Mouse (Mus musculus) hindbrain, embryonic 11.5 days (tissue): ENCODE measurements around the gene Prkrip1. TPM values are rescaled to one million over a fixed set of nuclear protein-coding genes. Genes with fewer than 3 reads are reported as not detected.

Experiments
- ATAC-seq: fragments of 200-750 bp; cut with Nextera tagmentation; 2 replicates; pipeline ENCODE4 v1.8.0; 2017; ENCODE audit warnings: mild to moderate bottlenecking, moderate TSS enrichment, moderate library complexity; ENCODE audit not compliant: low FRiP score
- DNase-seq: peaks from one replicate; pipeline ENCODE4 v3.0.0-alpha.2; 2015; ENCODE audit warnings: low spot score
- H3K27ac ChIP-seq: fragments of 300-500 bp; sonication (generic); 2 replicates; pipeline ENCODE4 v1.5.1; 2014; ENCODE audit warnings: mild to moderate bottlenecking, low read depth, low read length
- H3K27me3 ChIP-seq: fragments of 300-500 bp; sonication (generic); 2 replicates; pipeline ENCODE4 v1.6.1; 2014; ENCODE audit warnings: mild to moderate bottlenecking, low read length, moderate library complexity, mixed read lengths; ENCODE audit not compliant: control insufficient read depth, insufficient read depth
- H3K36me3 ChIP-seq: fragments of 300-500 bp; sonication (generic); 2 replicates; pipeline ENCODE4 v1.6.1; 2014; ENCODE audit warnings: mild to moderate bottlenecking, low read length, moderate library complexity, mixed read lengths; ENCODE audit not compliant: control insufficient read depth, insufficient read depth
- H3K4me1 ChIP-seq: fragments of 300-500 bp; sonication (generic); replicated peaks from 2 replicates; pipeline ENCODE4 v1.6.1; 2014; ENCODE audit warnings: low read length, mixed read lengths; ENCODE audit not compliant: control insufficient read depth, insufficient read depth
- H3K4me2 ChIP-seq: fragments of 300-500 bp; sonication (generic); replicated peaks from 2 replicates; pipeline ENCODE4 v1.6.1; 2014; ENCODE audit warnings: mild to moderate bottlenecking, low read depth, low read length
- H3K4me3 ChIP-seq: fragments of 300-500 bp; sonication (generic); 2 replicates; pipeline ENCODE4 v1.5.1; 2014; ENCODE audit warnings: low read depth, low read length
- H3K9ac ChIP-seq: fragments of 300-500 bp; sonication (generic); 2 replicates; pipeline ENCODE4 v1.6.1; 2014; ENCODE audit warnings: low read depth, low read length
- H3K9me3 ChIP-seq: fragments of 300-500 bp; sonication (generic); 2 replicates; pipeline ENCODE4 v1.6.1; 2016; ENCODE audit warnings: low read length; ENCODE audit not compliant: control insufficient read depth
- WGBS: fragments of 180-500 bp; shearing (Covaris S2); extraction: QIAGEN DNeasy Blood & Tissue Kit; methylation state at CpG from one replicate; pipeline ENCODE4 v1.1.7; 2014; 5-methylcytosine and 5-hydroxymethylcytosine counted together
- polyA plus RNA-seq: library from polyadenylated mRNA; unstranded; fragments of >200 nt; fragmentation: Nextera tagmentation; extraction: Ambion mirVana; gene quantifications from 2 replicates; pipeline ENCODE4 v1.2.1, GENCODE M21; 2014

The Prkrip1 gene
- polyA plus RNA-seq, 1 experiment from 2014 or later: 86.1 TPM

DNA sequence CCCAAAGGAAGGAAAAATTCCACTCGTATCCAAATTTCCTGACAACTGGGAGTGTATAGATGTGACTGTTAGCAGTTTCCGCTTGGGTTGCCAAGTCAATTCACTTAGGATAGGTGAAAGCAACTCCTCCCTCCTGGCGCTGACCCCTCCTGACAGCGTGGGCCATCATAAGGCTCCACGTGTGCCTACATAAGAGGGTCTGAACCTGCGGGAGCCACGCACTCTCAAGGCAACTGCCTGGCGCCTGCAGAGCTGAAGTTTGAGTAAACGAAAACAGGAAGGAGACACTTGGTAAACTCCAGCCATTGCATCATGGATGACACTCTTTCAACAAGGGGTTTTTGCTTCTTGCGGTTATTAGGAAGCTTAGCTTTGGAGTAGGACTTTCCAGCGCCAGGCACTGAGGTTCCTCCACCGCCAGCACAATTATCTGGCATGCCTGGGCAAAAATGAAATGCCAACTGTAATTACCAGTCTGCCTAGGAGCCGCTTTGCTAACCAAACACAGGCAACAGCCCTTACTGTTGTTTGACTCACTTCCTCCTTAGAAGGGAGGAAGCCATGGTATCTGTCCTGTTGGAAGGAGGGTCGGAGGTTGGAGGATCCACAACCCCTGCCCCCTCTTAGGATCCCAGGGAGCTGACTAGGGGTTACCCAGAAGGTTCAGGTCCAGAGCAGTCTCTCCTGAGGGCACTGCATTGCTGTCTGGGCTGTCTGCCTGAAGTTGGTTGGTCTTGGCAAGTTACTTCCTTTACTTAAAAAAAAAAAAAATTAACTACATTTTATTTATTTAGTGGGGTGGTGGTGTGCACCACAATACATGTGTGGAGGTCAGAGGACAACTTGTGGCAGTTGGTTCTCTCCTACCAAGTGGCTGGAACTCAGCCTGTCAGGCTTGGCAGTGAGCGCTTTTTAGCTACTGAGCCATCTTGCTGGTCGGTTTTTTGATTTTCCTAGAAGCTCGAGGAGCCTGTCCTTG is 27.1 kb downstream of the Prkrip1 start:
- WGBS: 43% methylated on average over 17 of the region's 17 CpGs
- H3K4me2 ChIP-seq: peak overlapping the region; percentile 82
- 0 out of 2 replicates have a peak, but pooled peaks cover 3% of the 10 kb centered on the region for H3K4me1 ChIP-seq
- no peak overlapping the region for H3K27ac ChIP-seq
- H3K4me3 ChIP-seq: peak overlapping the region; percentile 34
- no peaks in the 10 kb centered on the region for H3K36me3 ChIP-seq
- no peak for ATAC-seq
- no peak overlapping the region; the same call in 1 of the 2 replicates for H3K9ac ChIP-seq
- DNase-seq: no peak
- H3K9me3 ChIP-seq: no peaks in the 10 kb centered on the region
- no peaks in the 10 kb centered on the region; the same call in 1 of the 2 replicates for H3K27me3 ChIP-seq

DNA sequence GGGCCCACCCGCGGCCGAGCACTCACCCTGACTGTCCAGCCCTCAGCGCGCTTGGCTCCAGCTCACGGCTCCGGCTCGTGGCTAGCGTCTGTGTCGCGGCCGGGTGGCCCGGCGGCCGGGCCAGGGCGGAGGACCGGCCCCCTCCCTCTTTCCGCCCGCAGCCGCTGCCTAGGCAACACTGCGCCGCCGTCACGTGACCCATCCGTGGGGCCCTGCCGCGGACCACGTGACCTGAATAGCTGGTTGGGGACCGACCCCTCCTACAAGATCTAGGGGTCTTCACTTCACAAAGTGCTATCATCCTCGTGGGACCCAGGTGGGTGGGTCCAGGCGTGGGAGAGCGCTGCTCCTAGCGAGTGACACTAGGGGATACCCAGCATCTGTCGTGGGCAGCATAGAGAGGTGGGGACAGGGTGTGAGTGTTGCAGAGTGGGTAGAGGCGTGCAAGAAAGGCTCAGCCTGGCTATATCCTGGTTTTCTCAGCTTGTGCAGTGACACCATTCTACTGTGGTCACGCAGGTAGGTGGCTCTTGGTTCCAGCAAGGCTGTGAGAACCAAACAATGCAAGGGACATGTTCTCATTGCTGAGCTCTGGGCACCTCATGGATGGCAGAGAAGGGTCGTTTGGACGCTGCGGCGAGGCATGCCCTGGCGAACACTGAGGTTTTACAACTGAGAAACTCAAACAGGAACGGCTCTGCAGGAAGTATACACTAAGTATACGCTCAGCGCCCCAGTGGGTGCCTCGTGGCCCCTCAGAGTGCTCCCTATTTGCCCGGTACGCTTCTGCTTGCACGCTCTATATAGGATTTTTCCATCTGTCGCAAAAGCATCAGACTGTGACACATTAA is 28.0 kb downstream of the Prkrip1 start, which contains the start of gene Orai2:
TSS of gene Orai2 (minus strand) at position 202 of the 851 bp plus-strand sequence.
- 7% methylated on average over 45 of the region's 49 CpGs for WGBS

DNA sequence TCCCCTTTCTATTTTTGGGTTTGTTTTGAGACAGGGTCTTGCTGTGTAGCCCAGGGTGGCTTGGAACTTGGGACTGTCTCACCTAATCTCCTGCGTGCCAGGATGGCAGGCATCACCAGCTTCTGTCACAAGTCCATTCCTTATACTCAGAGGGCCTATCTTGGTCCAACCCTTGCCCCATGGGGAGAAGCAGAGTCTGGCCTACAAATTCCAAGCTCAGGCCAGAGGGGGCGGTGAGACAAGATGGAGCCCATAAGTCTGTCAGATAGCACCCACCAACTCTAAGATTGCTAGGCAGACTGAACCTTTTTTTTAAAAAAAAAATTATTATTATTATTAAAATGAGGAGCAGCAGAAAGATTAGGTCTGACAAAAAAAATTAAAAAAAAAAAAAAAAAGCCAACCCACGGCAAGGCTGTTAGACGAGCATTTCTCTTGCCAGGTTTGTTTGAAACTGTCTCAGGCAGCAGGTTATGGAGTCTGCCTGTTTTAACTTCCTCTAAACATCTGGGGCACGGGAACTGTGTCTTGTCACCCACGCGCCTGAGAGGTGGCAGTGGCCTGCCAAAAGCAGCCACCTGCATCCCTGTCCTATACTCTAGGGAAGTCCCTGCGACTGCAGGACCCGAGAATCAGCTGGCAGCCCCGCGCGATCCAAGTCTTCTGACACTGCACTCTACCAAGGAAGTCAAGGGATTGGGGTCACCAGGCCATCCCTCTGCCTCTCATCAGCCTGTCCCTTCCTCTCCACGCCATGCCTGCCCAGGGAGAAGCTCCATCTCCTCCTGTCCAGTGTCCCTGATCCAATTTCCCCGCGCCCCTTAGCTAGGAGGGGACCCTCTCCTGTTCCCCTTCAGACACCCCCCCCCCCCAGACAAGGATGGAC is 28.9 kb downstream of the Prkrip1 start:
- ATAC-seq (no peak), DNase-seq (peak; percentile 57)
- peak overlapping the region; percentile 34 for H3K4me3 ChIP-seq
- no peaks in the 10 kb centered on the region; the same call in 1 of the 2 replicates for H3K27me3 ChIP-seq
- H3K36me3 ChIP-seq: no peaks in the 10 kb centered on the region
- H3K4me2 ChIP-seq: peak overlapping the region; percentile 82
- H3K9ac ChIP-seq: peak overlapping the region; percentile 64
- 15% methylated on average over 15 of the region's 15 CpGs for WGBS
- peak overlapping the region; percentile 31; the same call in 1 of the 2 replicates for H3K27ac ChIP-seq
- H3K4me1 ChIP-seq: 0 out of 2 replicates have a peak, but pooled peaks cover 3% of the 10 kb centered on the region
- H3K9me3 ChIP-seq: no peaks in the 10 kb centered on the region

More for the DNA sequence above, 28.0 kb downstream of the Prkrip1 start, which contains the start of gene Orai2:
- DNase-seq (peak; percentile 90), ATAC-seq (peak; percentile 93)
- H3K4me1 ChIP-seq: 0 out of 2 replicates have a peak, but pooled peaks cover 3% of the 10 kb centered on the region
- peak within 1 kb of the TSS; percentile 64 for H3K9ac ChIP-seq
- H3K27ac ChIP-seq: peak within 1 kb of the TSS; percentile 31; the same call in 1 of the 2 replicates
- no peaks in the 10 kb centered on the region; the same call in 1 of the 2 replicates for H3K27me3 ChIP-seq
- H3K36me3 ChIP-seq: no peaks in the 10 kb centered on the region
- peak within 1 kb of the TSS; percentile 82 for H3K4me2 ChIP-seq
- H3K9me3 ChIP-seq: no peaks in the 10 kb centered on the region
- peak within 1 kb of the TSS; percentile 34 for H3K4me3 ChIP-seq

DNA sequence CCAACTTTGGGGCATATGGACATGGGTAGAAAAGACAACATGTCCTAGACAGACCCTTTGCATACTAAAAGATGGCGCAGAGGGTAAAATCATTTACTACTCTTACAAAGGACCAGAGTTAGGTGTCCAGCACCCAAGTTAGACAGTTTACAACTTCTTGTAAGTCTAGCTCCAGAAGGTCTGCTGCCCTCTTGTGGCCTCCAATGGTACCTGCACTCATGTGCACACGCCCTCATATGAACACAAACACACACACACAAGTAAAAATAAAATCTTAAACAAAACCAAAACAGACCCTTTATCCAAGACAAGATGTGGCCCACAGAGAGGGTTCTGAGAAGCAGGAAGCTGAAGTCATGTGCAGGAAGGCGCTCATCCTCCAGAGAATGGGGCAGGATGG is 30.7 kb downstream of the Prkrip1 start:
- no peak overlapping the region for H3K4me3 ChIP-seq
- H3K9ac ChIP-seq: no peak overlapping the region
- H3K36me3 ChIP-seq: no peaks in the 10 kb centered on the region
- DNase-seq (no peak), ATAC-seq (no peak)
- no peaks in the 10 kb centered on the region; the same call in 1 of the 2 replicates for H3K27me3 ChIP-seq
- no peak overlapping the region for H3K27ac ChIP-seq
- H3K4me2 ChIP-seq: no peak overlapping the region
- H3K9me3 ChIP-seq: no peaks in the 10 kb centered on the region
- WGBS: 95% methylated on average over 3 of the region's 3 CpGs
- 0 out of 2 replicates have a peak, but pooled peaks cover 4% of the 10 kb centered on the region for H3K4me1 ChIP-seq

DNA sequence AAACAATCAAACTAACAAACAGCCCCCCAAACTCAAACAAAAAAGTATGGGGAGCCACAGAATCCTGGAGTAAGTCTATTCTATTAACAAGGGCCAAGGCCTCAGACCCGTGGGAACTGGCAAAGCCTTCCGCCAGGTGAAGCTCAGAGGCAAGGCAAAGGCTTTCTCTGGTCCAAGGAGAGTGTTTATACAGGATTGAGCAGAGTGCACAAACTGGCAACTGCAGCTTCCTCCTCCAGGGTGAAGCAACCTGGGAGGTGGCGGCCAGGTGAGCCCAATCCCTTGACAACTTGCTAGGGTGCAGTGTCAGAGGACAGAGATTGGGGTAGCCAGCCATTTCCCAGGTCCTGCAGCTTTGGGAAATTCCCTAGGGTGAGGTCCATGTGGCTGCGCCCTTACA is 31.5 kb downstream of the Prkrip1 start:
- WGBS: 87% methylated on average over 4 of the region's 4 CpGs
- Histone ChIP-seq H3K36me3 (no peaks in the 10 kb centered on the region), H3K27ac (no peak overlapping the region), H3K4me3 (no peak overlapping the region), H3K4me1 (0 out of 2 replicates have a peak, but pooled peaks cover 4% of the 10 kb centered on the region), H3K9ac (no peak overlapping the region), H3K27me3 (no peaks in the 10 kb centered on the region; the same call in 1 of the 2 replicates), H3K4me2 (no peak overlapping the region), H3K9me3 (no peaks in the 10 kb centered on the region)
- ATAC-seq (no peak), DNase-seq (no peak)

DNA sequence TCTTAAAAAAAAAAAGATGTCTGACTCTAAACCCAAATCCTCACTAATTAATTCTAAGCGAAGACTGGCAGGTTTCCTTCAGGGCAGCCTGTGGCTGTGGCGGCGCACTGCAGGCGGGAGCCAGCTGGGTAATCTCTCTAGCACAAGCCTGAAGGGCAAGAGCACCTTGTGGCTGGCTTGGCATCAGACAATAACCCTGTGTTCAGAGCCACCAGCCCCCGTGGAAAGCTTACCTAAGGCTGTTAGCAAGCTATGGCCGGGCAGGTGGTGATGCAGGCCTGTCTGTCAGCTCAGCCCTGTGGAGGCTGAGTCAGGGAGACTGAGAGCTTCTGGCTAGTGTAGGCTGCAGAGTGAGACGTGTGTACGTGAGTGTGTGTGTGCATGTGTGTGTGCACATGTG is 33.5 kb downstream of the Prkrip1 start:
- Histone ChIP-seq H3K4me3 (no peak overlapping the region), H3K4me2 (no peak overlapping the region), H3K27me3 (no peaks in the 10 kb centered on the region), H3K9me3 (no peaks in the 10 kb centered on the region), H3K4me1 (0 out of 2 replicates have a peak, but pooled peaks cover 4% of the 10 kb centered on the region), H3K27ac (no peak overlapping the region), H3K36me3 (no peaks in the 10 kb centered on the region), H3K9ac (no peak overlapping the region)
- 83% methylated on average over 8 of the region's 8 CpGs for WGBS
- ATAC-seq: no peak
- no peak for DNase-seq

DNA sequence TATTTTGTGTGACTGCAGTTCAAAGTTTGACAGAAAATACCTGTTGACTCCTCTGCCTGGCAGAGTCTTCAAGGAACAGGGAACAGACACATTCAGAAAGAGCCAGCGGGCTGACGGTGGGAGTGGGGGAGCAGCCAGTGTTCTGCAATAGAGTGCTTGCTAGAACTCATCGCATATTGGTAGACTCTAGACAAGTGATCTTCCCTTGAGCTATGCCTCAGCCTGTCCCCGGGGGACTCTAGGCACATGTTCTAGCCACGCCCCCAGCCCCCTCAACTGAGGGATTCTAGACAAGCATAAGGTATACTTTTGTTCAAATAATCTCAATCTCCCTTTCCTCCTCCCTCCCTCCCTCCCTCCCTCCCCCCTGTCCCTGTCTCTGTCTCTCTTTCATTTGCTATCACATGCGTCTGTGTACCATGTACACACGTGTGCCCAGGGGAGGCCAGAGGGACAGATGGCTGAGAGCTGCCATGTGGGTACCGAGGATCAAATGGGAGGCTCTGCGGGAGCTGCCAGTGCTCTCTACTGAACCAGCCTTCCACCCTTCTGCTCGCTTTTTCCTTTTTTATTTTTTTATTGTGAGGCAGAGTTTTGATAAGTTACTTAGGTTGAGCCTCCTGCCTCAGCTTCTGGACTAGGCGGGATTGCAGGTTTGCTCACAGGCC is 34.8 kb downstream of the Prkrip1 start:
- 82% methylated on average over 11 of the region's 11 CpGs for WGBS
- H3K27ac ChIP-seq: no peak overlapping the region
- ATAC-seq (no peak), DNase-seq (peak; percentile 9)
- H3K36me3 ChIP-seq: no peaks in the 10 kb centered on the region
- no peaks in the 10 kb centered on the region for H3K9me3 ChIP-seq
- H3K4me1 ChIP-seq: 0 out of 2 replicates have a peak, but pooled peaks cover 2% of the 10 kb centered on the region
- H3K4me2 ChIP-seq: no peak overlapping the region
- no peaks in the 10 kb centered on the region for H3K27me3 ChIP-seq
- no peak overlapping the region for H3K4me3 ChIP-seq
- no peak overlapping the region for H3K9ac ChIP-seq
